Mouse (Mus musculus): Measurements from ENCODE around the gene Krcc1.

- TF ChIP-seq CTCF (IDR thresholded peaks at IDR 0.05; ENCODE audit: low read depth, low read length) = no peak
- TF ChIP-seq POLR2A (IDR thresholded peaks at IDR 0.05; ENCODE audit: insufficient read depth, low read length) = no peak
- TF ChIP-seq EP300 (IDR thresholded peaks at IDR 0.05; ENCODE audit: insufficient read depth, low read depth, low read length) = no peak
Observed at GRCm38 (mm10) chr6:71243258-71243657, 28.2 kb upstream of the Krcc1 start.

Measured in ES-Bruce4 (cell line).